Mouse (Mus musculus): ENCODE measurements at regions not wholly inside any gene's neighbourhood (a gene's known extent, or its start where the extent isn't known, plus 50 kb on each side); places are given as distances from the start of the nearest gene placed in this dataset.

GRCm38 (mm10) chr8:41970536-41970935 lies 553.7 kb upstream of the Frg1 start:
- Histone ChIP-seq H3K4me3 (ENCODE audit: low read depth, low read length) (no peak overlapping the region), H3K9me3 (ENCODE audit: control insufficient read depth, low read length) (no peaks in the 10 kb centered on the region), H3K27ac (ENCODE audit: low read depth, low read length) (no peak overlapping the region), H3K4me1 (replicated peaks; ENCODE audit: control insufficient read depth, insufficient read depth, low read length) (no peaks in the 10 kb centered on the region), H3K9ac (ENCODE audit: low read depth, low read length) (no peak overlapping the region), H3K27me3 (ENCODE audit: control insufficient read depth, insufficient read depth, low read length) (no peaks in the 10 kb centered on the region), H3K36me3 (ENCODE audit: control insufficient read depth, insufficient read depth, low read length) (no peaks in the 10 kb centered on the region), H3K4me2 (replicated peaks; ENCODE audit: low read depth, low read length) (no peak overlapping the region)
- WGBS: 93% methylated on average over 3 of the region's 3 CpGs
- ATAC-seq (ENCODE audit: low FRiP score) (no peak), DNase-seq (ENCODE audit: low spot score) (no peak)

- DNase-seq (ENCODE audit: low spot score) (no peak), ATAC-seq (ENCODE audit: low FRiP score) (no peak)
- WGBS: 76% methylated on average over 3 of the region's 3 CpGs
- H3K36me3 ChIP-seq (ENCODE audit: control insufficient read depth, insufficient read depth, low read length): no peaks in the 10 kb centered on the region
- H3K9me3 ChIP-seq (ENCODE audit: control insufficient read depth, low read length): no peaks in the 10 kb centered on the region
- H3K9ac ChIP-seq (ENCODE audit: low read depth, low read length): no peak overlapping the region
- H3K4me2 ChIP-seq (replicated peaks; ENCODE audit: low read depth, low read length): no peak overlapping the region
- no peak overlapping the region for H3K27ac ChIP-seq (ENCODE audit: low read depth, low read length)
- H3K27me3 ChIP-seq (ENCODE audit: control insufficient read depth, insufficient read depth, low read length): no peaks in the 10 kb centered on the region
- H3K4me1 ChIP-seq (replicated peaks; ENCODE audit: control insufficient read depth, insufficient read depth, low read length): no peaks in the 10 kb centered on the region
- H3K4me3 ChIP-seq (ENCODE audit: low read depth, low read length): no peak overlapping the region
Measured at GRCm38 (mm10) chr8:41969408-41969807, 552.5 kb upstream of the Frg1 start.

- Histone ChIP-seq H3K27me3 (ENCODE audit: control insufficient read depth, insufficient read depth, low read length) (no peaks in the 10 kb centered on the region), H3K9ac (ENCODE audit: low read depth, low read length) (no peak overlapping the region), H3K4me3 (ENCODE audit: low read depth, low read length) (no peak overlapping the region), H3K4me1 (replicated peaks; ENCODE audit: control insufficient read depth, insufficient read depth, low read length) (no peaks in the 10 kb centered on the region), H3K36me3 (ENCODE audit: control insufficient read depth, insufficient read depth, low read length) (no peaks in the 10 kb centered on the region), H3K4me2 (replicated peaks; ENCODE audit: low read depth, low read length) (no peak overlapping the region), H3K27ac (ENCODE audit: low read depth, low read length) (no peak overlapping the region), H3K9me3 (ENCODE audit: control insufficient read depth, low read length) (no peaks in the 10 kb centered on the region)
- DNase-seq (ENCODE audit: low spot score) (no peak), ATAC-seq (ENCODE audit: low FRiP score) (no peak)
Measured at GRCm38 (mm10) chr8:41964088-41964487, 547.2 kb upstream of the Frg1 start.

- Histone ChIP-seq H3K27me3 (ENCODE audit: control insufficient read depth, insufficient read depth, low read length) (no peaks in the 10 kb centered on the region), H3K36me3 (ENCODE audit: control insufficient read depth, insufficient read depth, low read length) (no peaks in the 10 kb centered on the region), H3K9ac (ENCODE audit: low read depth, low read length) (no peak overlapping the region), H3K4me2 (replicated peaks; ENCODE audit: low read depth, low read length) (no peak overlapping the region), H3K9me3 (ENCODE audit: control insufficient read depth, low read length) (no peaks in the 10 kb centered on the region), H3K27ac (ENCODE audit: low read depth, low read length) (no peak overlapping the region), H3K4me1 (replicated peaks; ENCODE audit: control insufficient read depth, insufficient read depth, low read length) (no peaks in the 10 kb centered on the region), H3K4me3 (ENCODE audit: low read depth, low read length) (no peak overlapping the region)
- 94% methylated on average over 1 of the region's 1 CpGs for WGBS
- ATAC-seq (ENCODE audit: low FRiP score) (no peak), DNase-seq (ENCODE audit: low spot score) (no peak)
Measured at GRCm38 (mm10) chr8:41956878-41957277, 540.0 kb upstream of the Frg1 start.

- Histone ChIP-seq H3K9ac (ENCODE audit: low read depth, low read length) (no peak overlapping the region), H3K9me3 (ENCODE audit: control insufficient read depth, low read length) (no peaks in the 10 kb centered on the region), H3K36me3 (ENCODE audit: control insufficient read depth, insufficient read depth, low read length) (no peaks in the 10 kb centered on the region), H3K4me1 (replicated peaks; ENCODE audit: control insufficient read depth, insufficient read depth, low read length) (no peaks in the 10 kb centered on the region), H3K27ac (ENCODE audit: low read depth, low read length) (no peak overlapping the region), H3K27me3 (ENCODE audit: control insufficient read depth, insufficient read depth, low read length) (no peaks in the 10 kb centered on the region), H3K4me2 (replicated peaks; ENCODE audit: low read depth, low read length) (no peak overlapping the region), H3K4me3 (ENCODE audit: low read depth, low read length) (no peak overlapping the region)
- WGBS: 92% methylated on average over 1 of the region's 1 CpGs
- no peak for DNase-seq (ENCODE audit: low spot score)
- no peak for ATAC-seq (ENCODE audit: low FRiP score)
Measured at GRCm38 (mm10) chr8:41950736-41951135, 533.9 kb upstream of the Frg1 start.

- no peak overlapping the region for H3K9ac ChIP-seq (ENCODE audit: low read depth, low read length)
- H3K27ac ChIP-seq (ENCODE audit: low read depth, low read length): no peak overlapping the region
- ATAC-seq (ENCODE audit: low FRiP score) (no peak), DNase-seq (ENCODE audit: low spot score) (no peak)
- H3K27me3 ChIP-seq (ENCODE audit: control insufficient read depth, insufficient read depth, low read length): no peaks in the 10 kb centered on the region
- no peaks in the 10 kb centered on the region for H3K9me3 ChIP-seq (ENCODE audit: control insufficient read depth, low read length)
- no peaks in the 10 kb centered on the region for H3K36me3 ChIP-seq (ENCODE audit: control insufficient read depth, insufficient read depth, low read length)
- H3K4me2 ChIP-seq (replicated peaks; ENCODE audit: low read depth, low read length): no peak overlapping the region
- H3K4me1 ChIP-seq (replicated peaks; ENCODE audit: control insufficient read depth, insufficient read depth, low read length): no peaks in the 10 kb centered on the region
- WGBS: 83% methylated on average over 4 of the region's 4 CpGs
- H3K4me3 ChIP-seq (ENCODE audit: low read depth, low read length): no peak overlapping the region
Measured at GRCm38 (mm10) chr8:41939298-41939697, 522.4 kb upstream of the Frg1 start.

GRCm38 (mm10) chr8:41921106-41921505 lies 504.2 kb upstream of the Frg1 start:
- DNase-seq (ENCODE audit: low spot score): no peak
- WGBS: 89% methylated on average over 7 of the region's 7 CpGs

GRCm38 (mm10) chr8:41920536-41920935 lies 503.7 kb upstream of the Frg1 start:
- no peak for DNase-seq (ENCODE audit: low spot score)
- ATAC-seq (ENCODE audit: low FRiP score): no peak
- WGBS: 85% methylated on average over 3 of the region's 3 CpGs
- Histone ChIP-seq H3K4me3 (ENCODE audit: low read depth, low read length) (no peak overlapping the region), H3K9me3 (ENCODE audit: control insufficient read depth, low read length) (no peaks in the 10 kb centered on the region), H3K27ac (ENCODE audit: low read depth, low read length) (no peak overlapping the region), H3K4me2 (replicated peaks; ENCODE audit: low read depth, low read length) (no peak overlapping the region), H3K36me3 (ENCODE audit: control insufficient read depth, insufficient read depth, low read length) (no peaks in the 10 kb centered on the region), H3K9ac (ENCODE audit: low read depth, low read length) (no peak overlapping the region), H3K27me3 (ENCODE audit: control insufficient read depth, insufficient read depth, low read length) (no peaks in the 10 kb centered on the region), H3K4me1 (replicated peaks; ENCODE audit: control insufficient read depth, insufficient read depth, low read length) (no peaks in the 10 kb centered on the region)

More at GRCm38 (mm10) chr8:41921106-41921505, 504.2 kb upstream of the Frg1 start:
- no peak for ATAC-seq (ENCODE audit: low FRiP score)
- Histone ChIP-seq H3K9ac (ENCODE audit: low read depth, low read length) (no peak overlapping the region), H3K4me3 (ENCODE audit: low read depth, low read length) (no peak overlapping the region), H3K36me3 (ENCODE audit: control insufficient read depth, insufficient read depth, low read length) (no peaks in the 10 kb centered on the region), H3K9me3 (ENCODE audit: control insufficient read depth, low read length) (no peaks in the 10 kb centered on the region), H3K27me3 (ENCODE audit: control insufficient read depth, insufficient read depth, low read length) (no peaks in the 10 kb centered on the region), H3K4me1 (replicated peaks; ENCODE audit: control insufficient read depth, insufficient read depth, low read length) (no peaks in the 10 kb centered on the region), H3K27ac (ENCODE audit: low read depth, low read length) (no peak overlapping the region), H3K4me2 (replicated peaks; ENCODE audit: low read depth, low read length) (no peak overlapping the region)

GRCm38 (mm10) chr8:41878029-41878748 lies 461.3 kb upstream of the Frg1 start:
- Histone ChIP-seq H3K27me3 (ENCODE audit: control insufficient read depth, insufficient read depth, low read length) (no peaks in the 10 kb centered on the region), H3K4me3 (ENCODE audit: low read depth, low read length) (no peak overlapping the region), H3K9ac (ENCODE audit: low read depth, low read length) (no peak overlapping the region), H3K36me3 (ENCODE audit: control insufficient read depth, insufficient read depth, low read length) (no peaks in the 10 kb centered on the region), H3K9me3 (ENCODE audit: control insufficient read depth, low read length) (no peaks in the 10 kb centered on the region), H3K4me1 (replicated peaks; ENCODE audit: control insufficient read depth, insufficient read depth, low read length) (no peaks in the 10 kb centered on the region), H3K4me2 (replicated peaks; ENCODE audit: low read depth, low read length) (no peak overlapping the region), H3K27ac (ENCODE audit: low read depth, low read length) (no peak overlapping the region)
- ATAC-seq (ENCODE audit: low FRiP score) (peak; percentile 75), DNase-seq (ENCODE audit: low spot score) (no peak)
- WGBS: 32% methylated on average over 2 of the region's 2 CpGs
